Mouse (Mus musculus) midbrain, postnatal 0 days (tissue): ENCODE data around the gene Eci2. TPM values are rescaled to one million over a fixed set of nuclear protein-coding genes. Genes with fewer than 3 reads are reported as not detected.
"Not testable (repeated sequence)": the region's sequence is repeated elsewhere in the genome, so short reads cannot be mapped to it uniquely, and the experiment has no call there.

Experiments used
- ATAC-seq: fragments of 200-750 bp; cut with Nextera tagmentation; 2 replicates; pipeline ENCODE4 v1.8.0; 2017; ENCODE audit warnings: moderate number of reproducible peaks, mild to moderate bottlenecking, moderate TSS enrichment, moderate library complexity; ENCODE audit not compliant: low FRiP score
- DNase-seq: peaks from one replicate; pipeline ENCODE4 v3.0.0-alpha.2; 2015; ENCODE audit warnings: low spot score
- H3K27ac ChIP-seq: fragments of 300-500 bp; sonication (generic); 2 replicates; pipeline ENCODE4 v1.5.1; 2014; ENCODE audit warnings: low read depth, mild to moderate bottlenecking, low read length, mixed read lengths
- H3K27me3 ChIP-seq: fragments of 300-500 bp; sonication (generic); 2 replicates; pipeline ENCODE4 v1.6.1; 2014; ENCODE audit warnings: low read length, control low read depth, mixed read lengths; ENCODE audit not compliant: insufficient read depth
- H3K36me3 ChIP-seq: fragments of 300-500 bp; sonication (generic); 2 replicates; pipeline ENCODE4 v1.6.1; 2014; ENCODE audit warnings: low read length, control low read depth, mixed read lengths; ENCODE audit not compliant: insufficient read depth
- H3K4me1 ChIP-seq: fragments of 300-500 bp; sonication (generic); 2 replicates; pipeline ENCODE4 v1.6.1; 2014; ENCODE audit warnings: mild to moderate bottlenecking, control low read depth, antibody characterized with exemption, low read length, mixed read lengths; ENCODE audit not compliant: insufficient read depth
- H3K4me2 ChIP-seq: fragments of 300-500 bp; sonication (generic); 2 replicates; pipeline ENCODE4 v1.6.1; 2014; ENCODE audit warnings: low read depth, mild to moderate bottlenecking, low read length, mixed read lengths; ENCODE audit not compliant: poor library complexity, severe bottlenecking
- H3K4me3 ChIP-seq: fragments of 300-500 bp; sonication (generic); 2 replicates; pipeline ENCODE4 v1.5.1; 2014; ENCODE audit warnings: low read depth, mild to moderate bottlenecking, low read length, moderate library complexity
- H3K9ac ChIP-seq: fragments of 300-500 bp; sonication (generic); replicated peaks from 2 replicates; pipeline ENCODE4 v1.6.1; 2014; ENCODE audit warnings: mild to moderate bottlenecking, low read length, moderate library complexity, mixed read lengths; ENCODE audit not compliant: poor library complexity, severe bottlenecking
- H3K9me3 ChIP-seq: fragments of 300-500 bp; sonication (generic); 2 replicates; pipeline ENCODE4 v1.6.1; 2016; ENCODE audit warnings: low read length, control low read depth
- CTCF ChIP-seq: IDR thresholded peaks from 2 replicates; pipeline ENCODE4 v1.5.1; 2016; ENCODE audit warnings: antibody characterized with exemption, mild to moderate bottlenecking
- WGBS: fragments of 180-500 bp; shearing (Covaris S2); extraction: QIAGEN DNeasy Blood & Tissue Kit; methylation state at CpG from one replicate; pipeline ENCODE4 v1.1.7; 2014; 5-methylcytosine and 5-hydroxymethylcytosine counted together
- polyA plus RNA-seq: library from polyadenylated mRNA; unstranded; fragments of >200 nt; fragmentation: Nextera tagmentation; extraction: Ambion mirVana; gene quantifications from 2 replicates; pipeline ENCODE4 v1.2.1, GENCODE M21; 2015
- total RNA-seq: library from RNA; depleted of rRNA; stranded (reverse); fragments of >200 nt; gene quantifications from 2 replicates; pipeline ENCODE4 v1.2.3, GENCODE M21; 2014

The Eci2 gene
- total and polyA plus RNA-seq, 2 experiments from 2014 or later, result 95.3 to 97.7 TPM

DNA sequence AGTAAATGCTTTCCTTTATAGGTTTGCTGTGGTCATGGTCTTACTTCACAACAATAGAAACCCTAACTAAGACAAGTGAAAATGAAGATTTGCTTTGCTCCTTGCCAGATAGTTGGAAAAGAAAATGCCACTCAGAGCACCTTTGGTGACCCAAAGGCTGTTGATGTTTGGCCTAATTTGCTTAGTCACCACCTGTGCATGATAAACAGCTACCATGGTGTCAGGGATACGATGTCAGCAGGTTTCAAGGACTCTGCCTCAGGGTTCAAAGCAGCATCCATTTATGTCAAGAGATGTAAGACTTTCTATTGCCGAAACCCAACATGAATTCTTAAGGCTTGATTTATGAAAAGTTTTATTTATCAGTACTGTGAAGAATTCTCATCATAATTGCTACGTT is 49.5 kb downstream of the Eci2 start:
- H3K27ac ChIP-seq, result no peak overlapping the region
- H3K27me3 ChIP-seq, result no peaks in the 10 kb centered on the region
- 96% methylated on average over 3 of the region's 3 CpGs for WGBS
- H3K36me3 ChIP-seq, result peaks cover 18% of the 10 kb centered on the region
- no peak for TF ChIP-seq CTCF
- no peaks in the 10 kb centered on the region for H3K4me1 ChIP-seq
- H3K4me3 ChIP-seq, result no peak overlapping the region
- H3K9me3 ChIP-seq, result no peaks in the 10 kb centered on the region
- no peak overlapping the region for H3K9ac ChIP-seq
- H3K4me2 ChIP-seq, result no peak overlapping the region
- ATAC-seq (no peak), DNase-seq (no peak)

DNA sequence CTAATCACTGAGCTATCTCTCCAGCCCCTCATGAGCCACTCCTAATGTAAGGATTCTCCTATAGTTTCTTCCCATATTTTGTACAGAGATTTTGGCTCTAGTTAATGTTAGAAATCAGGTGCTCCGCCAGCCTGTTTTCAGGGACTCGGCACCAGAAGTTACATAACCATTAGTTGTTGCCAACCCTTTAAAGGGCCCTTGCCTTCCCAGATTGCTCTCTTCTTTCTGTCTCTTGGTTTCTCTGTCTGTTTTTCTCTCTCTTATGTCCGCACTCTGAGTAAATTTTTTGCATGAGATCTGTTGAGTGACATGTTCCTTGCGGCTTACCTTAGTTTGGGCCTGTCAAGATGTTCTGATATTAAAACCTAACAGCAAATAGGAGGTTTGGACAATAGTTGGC is 50.8 kb downstream of the Eci2 start:
- WGBS, result 96% methylated on average over 4 of the region's 4 CpGs
- no peak overlapping the region for H3K4me3 ChIP-seq
- H3K27ac ChIP-seq, result no peak overlapping the region
- no peak overlapping the region for H3K9ac ChIP-seq
- H3K4me1 ChIP-seq, result no peaks in the 10 kb centered on the region
- no peaks in the 10 kb centered on the region for H3K9me3 ChIP-seq
- H3K27me3 ChIP-seq, result no peaks in the 10 kb centered on the region
- no peak for TF ChIP-seq CTCF
- ATAC-seq, result no peak
- H3K4me2 ChIP-seq, result no peak overlapping the region
- no peak for DNase-seq
- peaks cover 18% of the 10 kb centered on the region for H3K36me3 ChIP-seq

DNA sequence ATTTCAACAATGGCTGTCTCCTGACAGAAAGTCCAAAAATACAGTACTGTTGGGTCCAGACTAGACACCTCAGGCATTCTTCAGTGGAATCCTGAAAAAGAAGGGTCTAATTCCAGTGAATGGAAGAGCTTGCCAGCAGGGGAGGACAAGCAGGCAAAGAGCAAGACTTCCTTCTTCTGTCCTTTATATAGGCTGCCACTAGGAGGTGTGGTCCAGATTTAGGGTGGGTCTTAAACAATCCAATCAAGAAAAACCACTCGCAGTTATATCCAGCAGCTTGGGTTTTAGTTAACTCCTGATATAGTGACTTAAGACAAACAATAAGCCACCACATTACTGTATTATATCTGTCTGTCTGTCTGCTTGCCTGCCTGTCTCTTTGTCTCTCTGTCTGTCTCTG is 53.1 kb downstream of the Eci2 start:
- no peak overlapping the region for H3K4me2 ChIP-seq
- no peak overlapping the region for H3K27ac ChIP-seq
- no peak for DNase-seq
- TF ChIP-seq CTCF, result no peak; the same call in 1 of the 2 replicates
- H3K36me3 ChIP-seq, result peaks cover 12% of the 10 kb centered on the region
- no peaks in the 10 kb centered on the region for H3K9me3 ChIP-seq
- 38% methylated on average over 1 of the region's 1 CpGs for WGBS
- H3K4me3 ChIP-seq, result no peak overlapping the region
- no peak overlapping the region for H3K9ac ChIP-seq
- H3K4me1 ChIP-seq, result no peaks in the 10 kb centered on the region
- no peaks in the 10 kb centered on the region for H3K27me3 ChIP-seq
- ATAC-seq, result no peak

DNA sequence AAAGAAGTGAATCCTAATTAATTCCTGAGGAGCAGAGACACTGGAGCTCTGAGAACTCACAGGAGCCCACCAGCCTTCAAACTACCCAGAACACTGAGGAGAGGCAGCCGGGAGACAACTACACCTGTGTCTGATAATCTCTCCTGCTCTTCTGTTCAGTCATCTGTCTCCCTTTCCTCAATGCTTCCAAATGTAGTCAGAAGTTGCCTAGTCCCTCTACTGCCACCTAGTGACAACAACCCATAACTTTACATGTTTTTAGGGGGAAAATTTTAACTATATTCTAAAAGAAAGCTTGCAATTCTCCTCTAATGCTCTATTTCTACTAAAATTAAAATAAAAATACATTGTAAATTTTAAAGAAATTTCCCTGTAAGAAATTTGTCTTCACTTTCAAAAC is 53.7 kb downstream of the Eci2 start:
- Histone ChIP-seq H3K9me3 (no peaks in the 10 kb centered on the region), H3K27me3 (no peaks in the 10 kb centered on the region), H3K27ac (no peak overlapping the region), H3K36me3 (peaks cover 10% of the 10 kb centered on the region), H3K4me2 (no peak overlapping the region), H3K9ac (no peak overlapping the region), H3K4me1 (no peaks in the 10 kb centered on the region), H3K4me3 (no peak overlapping the region)
- ATAC-seq (no peak), DNase-seq (no peak)
- 33% methylated on average over 1 of the region's 1 CpGs for WGBS
- peak; percentile 40 for TF ChIP-seq CTCF

DNA sequence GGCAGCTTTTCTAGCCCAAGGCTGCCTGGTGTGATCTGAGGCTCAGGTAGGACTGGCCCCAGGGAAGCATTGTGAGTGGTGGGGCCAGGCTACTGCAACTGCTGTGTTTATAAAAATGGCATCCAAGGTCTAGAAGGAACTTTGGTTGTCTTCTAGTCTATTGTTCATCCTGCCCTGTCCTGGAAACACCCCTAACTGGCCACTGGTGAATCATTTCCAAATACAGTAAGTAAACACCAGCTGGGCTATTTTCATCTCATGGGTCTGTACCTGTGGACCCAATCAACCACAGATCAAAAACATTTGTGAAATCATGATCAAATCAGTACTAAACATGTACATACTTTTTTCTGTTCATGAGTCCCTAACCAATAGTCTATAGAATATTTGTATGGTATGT is 54.4 kb downstream of the Eci2 start:
- not testable (repeated sequence) for H3K4me1 ChIP-seq, H3K27me3 ChIP-seq, H3K9ac ChIP-seq, H3K9me3 ChIP-seq, H3K4me3 ChIP-seq, H3K36me3 ChIP-seq, DNase-seq, ATAC-seq, H3K27ac ChIP-seq, H3K4me2 ChIP-seq

DNA sequence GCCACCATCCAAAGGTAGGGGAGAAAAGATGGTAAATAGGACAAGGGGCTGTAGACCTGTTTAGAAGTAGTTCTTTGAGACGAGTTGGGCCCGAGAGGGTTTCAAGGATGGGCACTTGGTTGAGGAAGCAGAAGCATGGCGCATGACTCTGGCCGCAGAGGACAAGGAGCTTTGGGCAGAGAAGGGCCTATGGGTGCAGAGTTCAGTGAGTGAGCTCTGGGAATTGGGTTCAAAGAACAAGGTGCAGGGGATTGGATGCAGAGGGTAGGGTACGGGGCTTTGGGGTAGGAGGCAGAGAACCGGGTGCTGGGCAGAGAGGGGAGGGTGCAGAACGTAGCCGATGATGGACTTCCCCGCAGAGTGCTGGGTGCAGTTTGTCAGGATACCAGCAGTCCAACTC is 61.2 kb downstream of the Eci2 start:
- H3K36me3 ChIP-seq, H3K27ac ChIP-seq, ATAC-seq, H3K4me1 ChIP-seq, H3K9me3 ChIP-seq, DNase-seq, H3K4me3 ChIP-seq, H3K27me3 ChIP-seq, H3K4me2 ChIP-seq, H3K9ac ChIP-seq: not testable (repeated sequence)
- 79% methylated on average over 9 of the region's 9 CpGs for WGBS

DNA sequence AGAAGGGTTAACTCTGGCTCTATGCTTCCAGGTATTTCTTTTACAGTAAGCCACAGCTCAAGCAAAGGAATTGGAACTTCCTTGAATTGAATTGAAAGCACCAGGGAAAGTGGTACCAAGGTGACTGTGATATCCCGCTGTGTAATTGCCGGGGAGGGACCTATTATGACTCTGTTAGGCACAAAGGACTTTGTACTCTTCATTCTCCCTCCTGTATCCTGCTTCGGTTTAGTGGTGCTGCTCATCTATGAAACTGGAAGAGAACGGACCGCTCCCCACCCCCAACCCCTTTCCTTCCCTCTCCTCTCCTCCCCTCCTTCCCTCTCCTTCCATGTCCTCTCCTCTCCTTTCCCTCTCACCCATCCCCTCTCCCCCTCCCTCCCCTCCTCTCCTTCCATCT is 62.0 kb downstream of the Eci2 start:
- H3K36me3 ChIP-seq, result no peaks in the 10 kb centered on the region
- no peak for TF ChIP-seq CTCF
- peak overlapping the region; percentile 74 for H3K4me2 ChIP-seq
- ATAC-seq (no peak), DNase-seq (peak; percentile 2)
- peak overlapping the region; percentile 41 for H3K4me3 ChIP-seq
- no peaks in the 10 kb centered on the region for H3K9me3 ChIP-seq
- H3K4me1 ChIP-seq, result no peaks in the 10 kb centered on the region
- no peak overlapping the region for H3K9ac ChIP-seq
- WGBS, result 9% methylated on average over 5 of the region's 5 CpGs
- H3K27me3 ChIP-seq, result no peaks in the 10 kb centered on the region
- no peak overlapping the region for H3K27ac ChIP-seq
